Mouse (Mus musculus): Measurements from ENCODE around the gene Hnrnpl.

DNA sequence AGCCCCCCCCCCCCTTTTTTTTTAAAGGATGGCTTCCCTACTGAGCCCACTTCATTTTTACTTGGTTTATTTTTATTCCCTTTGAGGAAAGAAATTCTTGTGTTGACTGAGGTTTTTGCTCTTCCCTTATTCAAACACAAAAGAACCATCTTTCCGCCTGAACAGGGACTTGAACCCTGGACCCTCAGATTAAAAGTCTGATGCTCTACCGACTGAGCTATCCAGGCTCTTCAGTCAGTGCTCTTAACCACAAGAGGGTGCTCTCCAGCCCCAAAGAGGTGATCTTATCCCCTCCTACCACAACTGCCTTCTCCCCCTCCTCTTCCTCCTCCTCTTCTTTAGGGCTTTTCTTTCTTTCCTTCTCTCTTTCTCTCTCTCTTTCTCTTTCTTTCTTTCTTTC is 14.5 kb upstream of the Hnrnpl start:
- peak; percentile 37; the same call in 1 of the 2 replicates for TF ChIP-seq CTCF (IDR thresholded peaks at IDR 0.05; ENCODE audit: low read depth, low read length)
- no peak for TF ChIP-seq POLR2A (IDR thresholded peaks at IDR 0.05; ENCODE audit: extremely low read depth, insufficient read depth, low read length)
